Mouse (Mus musculus): ENCODE results near the gene Ddx25. TPM values are rescaled to one million over a fixed set of nuclear protein-coding genes. Genes with fewer than 3 reads are reported as not detected.
A peak's percentile ranks its signal among the peaks of the same experiment; 100 is the strongest.

The Ddx25 gene
- polyA plus RNA-seq, 1 experiment from 2014 or later, result 0.50 TPM

- Histone ChIP-seq H3K27me3 (replicated peaks; ENCODE audit: control insufficient read depth, insufficient read depth, low read length) (peaks cover 14% of the 10 kb centered on the region), H3K9ac (ENCODE audit: low read depth, low read length) (no peak overlapping the region; the same call in 1 of the 2 replicates), H3K4me3 (ENCODE audit: low read depth, low read length) (peak overlapping the region; percentile 65), H3K27ac (ENCODE audit: low read depth, low read length) (no peak overlapping the region), H3K4me1 (replicated peaks; ENCODE audit: control insufficient read depth, insufficient read depth, low read length) (peaks cover 11% of the 10 kb centered on the region; the same call in 1 of the 2 replicates), H3K9me3 (ENCODE audit: control insufficient read depth) (no peaks in the 10 kb centered on the region), H3K36me3 (ENCODE audit: control insufficient read depth, insufficient read depth) (peaks cover 6% of the 10 kb centered on the region; the same call in 1 of the 2 replicates), H3K4me2 (replicated peaks; ENCODE audit: low read depth) (peak overlapping the region; percentile 97)
- WGBS, result 2% methylated on average over 31 of the region's 31 CpGs
- TF ChIP-seq CTCF (IDR thresholded peaks at IDR 0.05; ENCODE audit: low read depth), result no peak
- peak; percentile 79 for ATAC-seq
These were observed 922 bp upstream of the Ddx25 start for GRCm38 (mm10) chr9:35559009-35559890.

- no peak for TF ChIP-seq CTCF (IDR thresholded peaks at IDR 0.05; ENCODE audit: low read depth)
- H3K9me3 ChIP-seq (ENCODE audit: control insufficient read depth), result no peaks in the 10 kb centered on the region
- H3K9ac ChIP-seq (ENCODE audit: low read depth, low read length), result no peak overlapping the region
- no peak overlapping the region for H3K4me2 ChIP-seq (replicated peaks; ENCODE audit: low read depth)
- ATAC-seq, result no peak
- peaks cover 14% of the 10 kb centered on the region for H3K27me3 ChIP-seq (replicated peaks; ENCODE audit: control insufficient read depth, insufficient read depth, low read length)
- WGBS, result 65% methylated on average over 12 of the region's 12 CpGs
- H3K36me3 ChIP-seq (ENCODE audit: control insufficient read depth, insufficient read depth), result peaks cover 3% of the 10 kb centered on the region; the same call in 1 of the 2 replicates
- H3K4me3 ChIP-seq (ENCODE audit: low read depth, low read length), result no peak overlapping the region
- H3K27ac ChIP-seq (ENCODE audit: low read depth, low read length), result no peak overlapping the region
- peaks cover 11% of the 10 kb centered on the region; the same call in 1 of the 2 replicates for H3K4me1 ChIP-seq (replicated peaks; ENCODE audit: control insufficient read depth, insufficient read depth, low read length)
These were observed 1.7 kb downstream of the Ddx25 start for GRCm38 (mm10) chr9:35556494-35557102.

- 76% methylated on average over 9 of the region's 9 CpGs for WGBS
- H3K9me3 ChIP-seq (ENCODE audit: control insufficient read depth), result no peaks in the 10 kb centered on the region
- H3K27ac ChIP-seq (ENCODE audit: low read depth, low read length), result no peak overlapping the region
- no peak for ATAC-seq
- H3K27me3 ChIP-seq (replicated peaks; ENCODE audit: control insufficient read depth, insufficient read depth, low read length), result no peaks in the 10 kb centered on the region
- H3K4me2 ChIP-seq (replicated peaks; ENCODE audit: low read depth), result no peak overlapping the region
- H3K4me3 ChIP-seq (ENCODE audit: low read depth, low read length), result no peak overlapping the region
- H3K36me3 ChIP-seq (ENCODE audit: control insufficient read depth, insufficient read depth), result no peaks in the 10 kb centered on the region
- H3K9ac ChIP-seq (ENCODE audit: low read depth, low read length), result no peak overlapping the region
- TF ChIP-seq CTCF (IDR thresholded peaks at IDR 0.05; ENCODE audit: low read depth), result no peak
- no peaks in the 10 kb centered on the region for H3K4me1 ChIP-seq (replicated peaks; ENCODE audit: control insufficient read depth, insufficient read depth, low read length)
These were observed 9.9 kb downstream of the Ddx25 start for GRCm38 (mm10) chr9:35548455-35548854.

GRCm38 (mm10) chr9:35546745-35547144 lies 11.6 kb downstream of the Ddx25 start:
- Histone ChIP-seq H3K27ac (ENCODE audit: low read depth, low read length) (no peak overlapping the region), H3K4me3 (ENCODE audit: low read depth, low read length) (no peak overlapping the region), H3K4me2 (replicated peaks; ENCODE audit: low read depth) (no peak overlapping the region), H3K9ac (ENCODE audit: low read depth, low read length) (no peak overlapping the region), H3K9me3 (ENCODE audit: control insufficient read depth) (no peaks in the 10 kb centered on the region), H3K4me1 (replicated peaks; ENCODE audit: control insufficient read depth, insufficient read depth, low read length) (no peaks in the 10 kb centered on the region), H3K27me3 (replicated peaks; ENCODE audit: control insufficient read depth, insufficient read depth, low read length) (no peaks in the 10 kb centered on the region), H3K36me3 (ENCODE audit: control insufficient read depth, insufficient read depth) (no peaks in the 10 kb centered on the region)
- WGBS, result 78% methylated on average over 9 of the region's 9 CpGs
- ATAC-seq, result no peak
- no peak for TF ChIP-seq CTCF (IDR thresholded peaks at IDR 0.05; ENCODE audit: low read depth)

- Histone ChIP-seq H3K9ac (ENCODE audit: low read depth, low read length) (no peak overlapping the region), H3K36me3 (ENCODE audit: control insufficient read depth, insufficient read depth) (no peaks in the 10 kb centered on the region), H3K9me3 (ENCODE audit: control insufficient read depth) (no peaks in the 10 kb centered on the region), H3K4me3 (ENCODE audit: low read depth, low read length) (no peak overlapping the region), H3K4me1 (replicated peaks; ENCODE audit: control insufficient read depth, insufficient read depth, low read length) (no peaks in the 10 kb centered on the region), H3K4me2 (replicated peaks; ENCODE audit: low read depth) (no peak overlapping the region), H3K27ac (ENCODE audit: low read depth, low read length) (no peak overlapping the region), H3K27me3 (replicated peaks; ENCODE audit: control insufficient read depth, insufficient read depth, low read length) (no peaks in the 10 kb centered on the region)
- peak; percentile 57 for TF ChIP-seq CTCF (IDR thresholded peaks at IDR 0.05; ENCODE audit: low read depth)
- WGBS, result 65% methylated on average over 12 of the region's 12 CpGs
- ATAC-seq, result no peak
These were observed 12.6 kb downstream of the Ddx25 start for GRCm38 (mm10) chr9:35545704-35546103.

DNA sequence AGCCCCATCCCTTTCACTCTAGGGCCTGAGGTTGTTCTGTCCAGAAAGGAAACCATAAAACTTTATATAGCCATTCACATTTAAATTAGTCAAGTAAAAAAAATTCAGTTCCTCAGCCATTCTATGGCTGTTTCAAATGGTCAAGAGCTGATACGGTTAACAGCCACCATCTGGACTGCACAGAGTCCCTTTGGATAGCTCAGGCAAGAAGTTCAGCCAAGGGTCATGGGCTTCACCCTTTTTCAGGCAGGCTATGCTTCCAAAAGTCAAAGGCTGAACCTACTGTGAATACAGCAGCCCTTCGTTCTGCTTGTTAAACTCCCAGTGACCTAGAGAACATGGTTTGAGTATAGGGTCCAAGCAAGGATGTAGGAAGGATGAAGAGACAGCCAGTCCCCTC lies 13.7 kb downstream of the Ddx25 start:
- no peak overlapping the region for H3K9ac ChIP-seq (ENCODE audit: low read depth, low read length)
- no peaks in the 10 kb centered on the region for H3K36me3 ChIP-seq (ENCODE audit: control insufficient read depth, insufficient read depth)
- no peaks in the 10 kb centered on the region for H3K9me3 ChIP-seq (ENCODE audit: control insufficient read depth)
- H3K4me1 ChIP-seq (replicated peaks; ENCODE audit: control insufficient read depth, insufficient read depth, low read length), result no peaks in the 10 kb centered on the region
- H3K27me3 ChIP-seq (replicated peaks; ENCODE audit: control insufficient read depth, insufficient read depth, low read length), result no peaks in the 10 kb centered on the region
- H3K4me3 ChIP-seq (ENCODE audit: low read depth, low read length), result no peak overlapping the region
- no peak overlapping the region for H3K4me2 ChIP-seq (replicated peaks; ENCODE audit: low read depth)
- no peak for TF ChIP-seq CTCF (IDR thresholded peaks at IDR 0.05; ENCODE audit: low read depth)
- no peak overlapping the region for H3K27ac ChIP-seq (ENCODE audit: low read depth, low read length)
- 63% methylated on average over 2 of the region's 2 CpGs for WGBS
- ATAC-seq, result no peak

Data from intestine, postnatal 0 days (tissue).